Mouse (Mus musculus) embryo, embryonic 11.5 days (tissue): ENCODE measurements at regions not wholly inside any gene's neighbourhood (a gene's known extent, or its start where the extent isn't known, plus 50 kb on each side); places are given as distances from the start of the nearest gene placed in this dataset.

ENCODE experiments used
- DNase-seq: peaks from one replicate; pipeline ENCODE4 v3.0.0-alpha.2; 2012; ENCODE audit warnings: low read depth, low spot score

- no peak for DNase-seq
These were observed 223.7 kb downstream of the Usp25 start for GRCm38 (mm10) chr16:77237272-77237603.

- no peak for DNase-seq
These were observed 223.2 kb downstream of the Usp25 start for GRCm38 (mm10) chr16:77236509-77237271.

DNA sequence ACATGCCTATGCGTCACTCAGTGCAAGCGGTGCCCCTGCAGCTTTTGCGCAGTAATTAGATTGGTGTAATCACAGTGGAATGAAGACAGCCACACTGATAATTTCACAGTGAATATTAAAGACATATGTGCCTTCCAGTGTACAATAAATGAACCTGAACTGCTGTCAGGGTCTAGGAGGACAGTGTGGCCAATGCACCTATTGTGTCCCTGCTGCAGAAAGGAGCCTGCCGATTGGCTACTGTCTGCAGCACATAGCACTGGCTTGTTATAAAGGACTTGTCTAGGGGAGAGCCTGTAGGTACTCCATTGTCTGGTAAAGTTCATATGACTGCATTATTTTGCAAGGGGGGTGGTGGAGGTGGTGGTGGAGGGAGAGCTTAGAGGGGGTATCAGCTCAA, 222.5 kb downstream of the Usp25 start:
- DNase-seq = no peak

GRCm38 (mm10) chr16:77235449-77235848, 221.9 kb downstream of the Usp25 start:
- DNase-seq = no peak
